Mouse (Mus musculus): ENCODE data around the gene Nudt9. TPM values are rescaled to one million over a fixed set of nuclear protein-coding genes. Genes with fewer than 3 reads are reported as not detected.
A peak's percentile ranks its signal among the peaks of the same experiment; 100 is the strongest.

Gene Nudt9
- polyA plus RNA-seq (2015; fragmentation: Nextera tagmentation; extraction: Ambion mirVana) = 58.8 and 66.0 TPM in 2 replicates

- 6% methylated on average over 68 of the region's 90 CpGs for WGBS
- peak within 1 kb of the TSS; percentile 78 for H3K4me2 ChIP-seq (replicated peaks; ENCODE audit: low read depth, low read length)
- H3K27ac ChIP-seq (ENCODE audit: low read length) = peak within 1 kb of the TSS; percentile 94
- H3K27me3 ChIP-seq (replicated peaks; ENCODE audit: insufficient read depth, low read length) = no peaks in the 10 kb centered on the region
- no peaks in the 10 kb centered on the region for H3K9me3 ChIP-seq (ENCODE audit: low read length)
- peak within 1 kb of the TSS; percentile 86 for H3K4me3 ChIP-seq (ENCODE audit: low read depth, low read length)
- peak; percentile 99 for DNase-seq (ENCODE audit: low spot score)
- peak within 1 kb of the TSS; percentile 85 for H3K9ac ChIP-seq (replicated peaks; ENCODE audit: low read depth)
- peaks cover 11% of the 10 kb centered on the region; the same call in 1 of the 2 replicates for H3K36me3 ChIP-seq (ENCODE audit: insufficient read depth, low read length)
- peak; percentile 99 for ATAC-seq
- 0 out of 2 replicates have a peak, but pooled peaks have one; percentile 15 for TF ChIP-seq CTCF (IDR thresholded peaks at IDR 0.05)
- no peak for TF ChIP-seq EP300 (IDR thresholded peaks at IDR 0.05)
- peaks cover 8% of the 10 kb centered on the region; the same call in 1 of the 2 replicates for H3K4me1 ChIP-seq (ENCODE audit: insufficient read depth, low read depth, low read length)
Measured at GRCm38 (mm10) chr5:104046256-104047199, at the start of gene Nudt9. TSS of gene Nudt9 (plus strand) at chr5:104046306.

- Histone ChIP-seq H3K4me1 (ENCODE audit: insufficient read depth, low read depth, low read length) (no peaks in the 10 kb centered on the region), H3K4me2 (replicated peaks; ENCODE audit: low read depth, low read length) (no peak overlapping the region), H3K4me3 (ENCODE audit: low read depth, low read length) (no peak overlapping the region), H3K36me3 (ENCODE audit: insufficient read depth, low read length) (0 out of 2 replicates have a peak, but pooled peaks cover 5% of the 10 kb centered on the region), H3K27ac (ENCODE audit: low read length) (no peak overlapping the region), H3K27me3 (replicated peaks; ENCODE audit: insufficient read depth, low read length) (no peaks in the 10 kb centered on the region), H3K9ac (replicated peaks; ENCODE audit: low read depth) (no peak overlapping the region), H3K9me3 (ENCODE audit: low read length) (no peaks in the 10 kb centered on the region)
- WGBS = 54% methylated on average over 5 of the region's 5 CpGs
- ATAC-seq = no peak
- DNase-seq (ENCODE audit: low spot score) = no peak
- TF ChIP-seq EP300 (IDR thresholded peaks at IDR 0.05) (no peak), CTCF (IDR thresholded peaks at IDR 0.05) (no peak)
Measured at GRCm38 (mm10) chr5:103998739-103999138, 47.4 kb upstream of the Nudt9 start.

DNA sequence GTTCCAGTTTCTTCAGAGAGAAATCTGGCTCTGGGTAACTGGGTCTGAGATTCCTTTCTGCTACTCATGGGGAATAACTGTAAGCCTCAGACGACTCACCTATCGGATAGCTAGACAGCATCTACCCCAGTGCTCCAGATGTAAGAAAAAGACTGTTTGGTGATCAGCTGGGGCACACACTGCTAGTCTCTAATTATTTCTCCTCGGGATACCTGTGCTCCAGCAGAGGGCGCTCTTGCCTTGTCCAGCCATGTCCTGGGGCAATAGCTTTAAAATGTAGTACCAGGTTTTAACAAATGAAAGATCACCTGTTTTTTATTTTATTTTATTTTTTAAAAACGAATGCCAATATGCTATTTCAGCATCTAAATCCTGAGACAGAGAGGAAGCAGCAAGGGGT lies 46.4 kb upstream of the Nudt9 start:
- no peaks in the 10 kb centered on the region for H3K27me3 ChIP-seq (replicated peaks; ENCODE audit: insufficient read depth, low read length)

DNA sequence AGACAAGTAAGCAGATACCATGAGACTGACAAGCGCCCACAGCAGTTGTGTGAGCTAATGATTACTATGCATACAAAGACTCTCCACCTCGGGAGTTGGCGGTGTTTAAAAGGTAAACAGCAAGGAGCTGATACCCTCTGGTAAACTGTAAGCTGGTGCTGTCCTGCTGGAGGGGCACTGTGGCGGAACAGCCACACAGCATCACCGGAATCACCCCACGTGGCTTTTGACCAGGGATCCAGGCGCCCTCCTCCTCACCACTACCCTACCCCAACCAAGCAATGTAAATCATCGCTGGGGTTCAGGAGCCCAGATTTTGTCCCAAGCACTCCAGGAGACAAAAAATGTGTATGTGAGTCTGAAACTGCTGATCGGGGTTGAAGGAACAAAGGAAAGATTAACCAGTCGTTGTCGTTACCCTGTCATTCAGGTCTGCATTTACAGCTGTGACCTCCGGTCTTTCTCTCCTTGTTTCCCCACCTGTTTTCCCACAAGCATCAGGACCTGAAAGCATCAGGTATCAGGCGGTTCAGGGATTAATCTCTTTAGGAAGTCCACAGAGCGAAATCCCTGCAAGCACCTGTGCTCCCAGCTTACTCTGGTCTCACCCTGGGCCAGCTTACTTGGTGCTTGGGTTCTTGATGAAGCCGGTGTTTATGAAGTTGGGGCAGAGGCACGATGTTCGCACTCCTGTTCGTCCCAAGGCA lies 43.4 kb upstream of the Nudt9 start:
- H3K4me3 ChIP-seq (ENCODE audit: low read depth, low read length) = no peak overlapping the region
- H3K9ac ChIP-seq (replicated peaks; ENCODE audit: low read depth) = no peak overlapping the region
- TF ChIP-seq CTCF (IDR thresholded peaks at IDR 0.05) (no peak), EP300 (IDR thresholded peaks at IDR 0.05) (no peak)
- 48% methylated on average over 18 of the region's 18 CpGs for WGBS
- DNase-seq (ENCODE audit: low spot score) (no peak), ATAC-seq (no peak)
- no peaks in the 10 kb centered on the region for H3K4me1 ChIP-seq (ENCODE audit: insufficient read depth, low read depth, low read length)
- H3K27me3 ChIP-seq (replicated peaks; ENCODE audit: insufficient read depth, low read length) = no peaks in the 10 kb centered on the region
- H3K9me3 ChIP-seq (ENCODE audit: low read length) = no peaks in the 10 kb centered on the region
- H3K4me2 ChIP-seq (replicated peaks; ENCODE audit: low read depth, low read length) = no peak overlapping the region
- peaks cover 9% of the 10 kb centered on the region; the same call in 1 of the 2 replicates for H3K36me3 ChIP-seq (ENCODE audit: insufficient read depth, low read length)
- H3K27ac ChIP-seq (ENCODE audit: low read length) = peak overlapping the region; percentile 76

More for the DNA sequence above, 46.4 kb upstream of the Nudt9 start:
- no peak overlapping the region for H3K27ac ChIP-seq (ENCODE audit: low read length)
- WGBS = 1% methylated on average over 5 of the region's 5 CpGs
- H3K9me3 ChIP-seq (ENCODE audit: low read length) = no peaks in the 10 kb centered on the region
- no peaks in the 10 kb centered on the region for H3K4me1 ChIP-seq (ENCODE audit: insufficient read depth, low read depth, low read length)
- no peak overlapping the region for H3K4me3 ChIP-seq (ENCODE audit: low read depth, low read length)
- ATAC-seq (peak; percentile 47; the same call in 1 of the 2 replicates), DNase-seq (ENCODE audit: low spot score) (peak; percentile 89)
- no peak overlapping the region for H3K4me2 ChIP-seq (replicated peaks; ENCODE audit: low read depth, low read length)
- H3K36me3 ChIP-seq (ENCODE audit: insufficient read depth, low read length) = 0 out of 2 replicates have a peak, but pooled peaks cover 5% of the 10 kb centered on the region
- TF ChIP-seq EP300 (IDR thresholded peaks at IDR 0.05) (0 out of 2 replicates have a peak, but pooled peaks have one; percentile 19), CTCF (IDR thresholded peaks at IDR 0.05) (peak; percentile 93)
- H3K9ac ChIP-seq (replicated peaks; ENCODE audit: low read depth) = no peak overlapping the region

GRCm38 (mm10) chr5:104003256-104003931 lies 42.7 kb upstream of the Nudt9 start:
- ATAC-seq = peak; percentile 75
- no peak overlapping the region for H3K4me3 ChIP-seq (ENCODE audit: low read depth, low read length)
- no peak overlapping the region for H3K9ac ChIP-seq (replicated peaks; ENCODE audit: low read depth)

More at GRCm38 (mm10) chr5:104003256-104003931, 42.7 kb upstream of the Nudt9 start:
- H3K36me3 ChIP-seq (ENCODE audit: insufficient read depth, low read length) = peaks cover 13% of the 10 kb centered on the region; the same call in 1 of the 2 replicates
- H3K9me3 ChIP-seq (ENCODE audit: low read length) = no peaks in the 10 kb centered on the region
- TF ChIP-seq CTCF (IDR thresholded peaks at IDR 0.05) (no peak), EP300 (IDR thresholded peaks at IDR 0.05) (no peak)
- peak overlapping the region; percentile 76 for H3K27ac ChIP-seq (ENCODE audit: low read length)
- no peak overlapping the region for H3K4me2 ChIP-seq (replicated peaks; ENCODE audit: low read depth, low read length)
- H3K4me1 ChIP-seq (ENCODE audit: insufficient read depth, low read depth, low read length) = no peaks in the 10 kb centered on the region
- WGBS = 41% methylated on average over 15 of the region's 15 CpGs
- H3K27me3 ChIP-seq (replicated peaks; ENCODE audit: insufficient read depth, low read length) = no peaks in the 10 kb centered on the region
- peak; percentile 57 for DNase-seq (ENCODE audit: low spot score)
